Mouse (Mus musculus): ENCODE data around the gene Ttc7b.

- TF ChIP-seq CTCF (IDR thresholded peaks at IDR 0.05; ENCODE audit: insufficient read depth, low read depth, low read length) (no peak), POLR2A (IDR thresholded peaks at IDR 0.05; ENCODE audit: insufficient read depth, low read depth, low read length) (no peak)
Observed at GRCm38 (mm10) chr12:100294457-100294856, 226.2 kb downstream of the Ttc7b start.
